Mouse (Mus musculus): ENCODE measurements around the gene Mbnl2.

DNA sequence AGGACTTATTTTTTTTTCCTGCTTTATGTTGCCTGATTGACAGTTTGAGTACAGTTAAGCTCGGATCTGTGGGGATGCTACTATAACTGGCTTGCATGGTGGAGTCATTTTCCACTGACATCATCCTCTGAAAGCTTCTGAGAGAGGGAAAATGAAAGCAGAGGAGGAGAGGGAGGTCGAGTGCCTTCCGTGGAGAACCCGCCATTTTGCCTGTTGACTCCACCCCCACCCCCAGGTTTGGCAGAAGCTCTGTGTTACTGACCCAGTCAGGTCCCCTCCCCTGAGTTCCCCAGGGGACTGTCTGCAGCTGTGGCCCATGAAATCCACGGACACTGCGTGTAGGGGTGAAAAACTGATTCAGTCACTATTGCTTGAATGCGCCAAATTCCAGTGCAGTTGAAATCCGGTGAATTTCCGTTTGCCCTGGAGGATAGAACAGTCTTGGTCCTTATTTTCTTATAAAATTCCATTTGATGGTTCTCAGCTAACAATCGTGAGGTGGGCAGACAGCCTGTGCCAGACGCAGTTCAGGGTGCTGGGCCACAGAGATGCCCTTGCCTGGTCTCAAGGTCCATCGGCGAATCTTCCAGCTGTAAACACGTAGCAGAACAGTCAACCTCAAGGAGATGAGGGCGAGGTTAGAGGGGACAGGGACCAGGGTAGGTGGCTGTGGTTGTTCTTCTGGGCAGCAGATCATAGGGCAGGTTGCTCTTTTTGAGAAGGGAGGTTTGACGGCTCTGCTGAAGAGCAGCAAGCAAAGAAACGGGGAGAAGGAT is 20.9 kb downstream of the Mbnl2 start:
- no peak for TF ChIP-seq FLI1 (IDR thresholded peaks at IDR 0.05; ENCODE audit: low read length)
- TF ChIP-seq GATA1 (IDR thresholded peaks at IDR 0.05; ENCODE audit: borderline replicate concordance, low read length), result no peak

Data from megakaryocyte, embryonic 14.5 days (primary cell).